Mouse (Mus musculus) monocyte, adult 59 days (primary cell): ENCODE results near the gene Ppp6r2. TPM values are rescaled to one million over a fixed set of nuclear protein-coding genes. Genes with fewer than 3 reads are reported as not detected.

Experiments used
- total RNA-seq, 2 experiments: library from RNA; stranded (reverse); gene quantifications; one replicate each; pipeline ENCODE4 v1.2.4; 2023

Gene Ppp6r2
- 10 to 100 TPM; 35.3 to 39.7 TPM for total RNA-seq

DNA sequence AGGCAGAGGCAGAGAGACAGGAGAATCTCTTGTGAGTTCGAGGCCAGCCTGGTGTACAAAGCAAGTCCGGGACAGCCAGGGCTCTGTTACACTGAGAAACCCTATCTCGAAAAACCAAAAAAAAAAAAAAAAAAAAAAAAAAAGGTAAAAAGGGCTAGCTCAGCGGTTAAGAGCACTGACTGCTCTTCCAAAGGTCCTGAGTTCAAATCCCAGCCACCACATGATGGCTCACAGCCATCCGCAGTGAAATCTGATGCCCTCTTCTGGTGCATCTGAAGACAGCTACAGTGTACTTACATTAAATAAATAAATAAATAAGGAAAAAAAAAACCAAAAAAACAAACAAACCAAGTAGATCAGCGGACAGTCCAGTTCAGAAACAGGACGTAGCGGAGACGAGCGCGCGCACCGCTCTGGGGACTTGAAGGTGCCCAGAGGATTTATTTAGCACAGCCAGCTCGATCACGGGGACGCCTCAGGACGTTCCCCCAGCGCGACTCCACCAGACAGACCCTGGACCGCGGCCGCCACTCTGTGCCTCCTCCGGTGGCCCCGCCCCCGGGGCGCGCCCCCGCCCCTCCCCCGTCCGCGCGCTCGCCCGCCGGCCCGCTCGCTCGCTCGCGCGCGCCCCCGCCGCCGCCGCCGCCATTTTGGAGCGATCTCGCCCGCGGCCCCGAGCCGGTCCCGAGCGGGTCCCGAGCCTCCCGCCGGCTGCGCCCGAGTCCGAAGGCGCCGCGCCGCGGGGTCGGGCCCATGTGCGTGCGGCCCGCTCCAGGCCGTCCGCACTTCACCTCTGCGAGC is at the start of gene Ppp6r2:
TSS of gene Ppp6r2 (plus strand) at position 639 of the 801 bp plus-strand sequence.

DNA sequence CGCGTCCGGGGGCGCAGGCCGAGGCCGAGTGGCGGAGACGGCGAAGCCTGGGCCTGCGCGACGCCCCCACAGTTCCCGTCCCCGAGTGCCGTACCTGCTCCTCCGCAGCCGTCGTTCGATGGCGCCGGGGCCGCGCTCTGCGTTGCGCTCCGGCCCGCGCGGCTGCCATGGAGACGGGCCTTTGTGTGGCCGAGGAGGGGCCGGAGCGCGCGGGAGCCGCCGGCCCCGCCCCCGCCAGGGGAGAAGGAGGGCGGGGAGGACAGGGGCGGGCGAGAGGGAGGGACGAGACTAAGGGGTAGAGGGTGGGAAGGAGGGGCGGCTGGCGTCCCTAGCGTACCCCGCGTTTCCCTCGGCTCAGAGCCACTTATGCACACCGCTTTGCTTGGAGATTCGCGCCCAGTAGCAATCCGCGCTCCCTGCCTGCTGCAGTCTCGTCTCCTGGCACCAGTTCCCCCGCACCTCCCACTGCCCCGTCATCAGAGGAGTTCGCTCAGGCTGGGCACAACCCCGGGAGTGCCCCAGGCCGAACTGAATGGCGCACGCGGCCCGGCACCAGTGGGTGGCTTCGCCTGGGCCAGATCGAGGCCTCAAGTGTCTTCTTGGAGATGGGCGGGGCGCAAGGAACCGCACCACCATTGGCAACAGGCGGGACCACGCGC is 30.7 kb upstream of the Ppp6r2 start, which contains the start of gene Plxnb2:
TSS of gene Plxnb2 (minus strand) at position 218 of the 659 bp plus-strand sequence.

DNA sequence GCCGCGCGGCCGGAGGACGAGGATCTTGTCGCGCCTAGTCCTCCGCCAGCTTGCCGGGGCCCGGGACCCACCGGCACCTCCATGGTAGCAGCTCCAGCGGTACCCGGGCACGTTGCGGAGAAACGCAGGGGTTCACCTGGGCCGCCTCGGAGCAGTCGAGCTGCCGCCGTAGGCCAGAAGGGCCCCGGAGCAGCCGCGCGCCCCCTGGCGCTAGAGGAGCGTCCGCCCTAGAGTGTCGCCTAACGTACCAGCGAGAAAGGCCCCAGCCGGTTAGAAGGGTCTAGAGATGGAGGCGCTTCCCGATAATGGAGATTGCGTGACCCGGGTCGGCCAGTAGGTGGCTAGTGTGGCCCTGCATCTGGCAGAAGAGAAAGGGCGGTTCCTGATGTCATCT is 15.0 kb upstream of the Ppp6r2 start, which contains the start of gene Dennd6b:
TSS of gene Dennd6b (minus strand) at position 184 of the 394 bp plus-strand sequence.

DNA sequence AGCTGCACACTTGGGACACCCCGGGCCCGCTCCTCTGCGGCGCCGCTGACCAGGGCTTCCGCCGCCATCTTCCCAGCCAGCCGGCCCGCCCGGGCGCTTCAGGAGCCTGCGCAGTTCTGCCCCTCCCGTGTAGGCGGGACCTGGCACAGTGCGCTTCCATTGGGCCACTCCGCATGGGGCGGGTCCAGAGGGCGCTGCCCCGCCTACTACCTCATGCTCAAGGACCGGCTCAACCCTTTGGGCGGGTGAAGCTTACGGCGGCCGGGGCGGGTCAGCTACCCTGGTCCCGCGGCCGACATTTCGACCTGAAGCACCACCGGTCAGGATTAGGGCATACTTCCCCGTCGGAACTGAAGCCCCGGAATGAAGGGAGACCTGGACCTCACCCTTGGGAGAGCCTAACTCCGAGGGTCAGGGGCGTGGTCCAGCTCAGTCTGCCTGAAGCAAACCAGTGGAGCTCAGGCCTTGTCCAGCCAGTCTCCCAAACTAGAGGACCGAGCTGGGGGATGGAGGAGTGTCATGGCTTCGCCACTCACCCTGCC is 103.9 kb downstream of the Ppp6r2 start, which contains the start of gene Sbf1:
TSS of gene Sbf1 (minus strand) at position 122 of the 542 bp plus-strand sequence.

DNA sequence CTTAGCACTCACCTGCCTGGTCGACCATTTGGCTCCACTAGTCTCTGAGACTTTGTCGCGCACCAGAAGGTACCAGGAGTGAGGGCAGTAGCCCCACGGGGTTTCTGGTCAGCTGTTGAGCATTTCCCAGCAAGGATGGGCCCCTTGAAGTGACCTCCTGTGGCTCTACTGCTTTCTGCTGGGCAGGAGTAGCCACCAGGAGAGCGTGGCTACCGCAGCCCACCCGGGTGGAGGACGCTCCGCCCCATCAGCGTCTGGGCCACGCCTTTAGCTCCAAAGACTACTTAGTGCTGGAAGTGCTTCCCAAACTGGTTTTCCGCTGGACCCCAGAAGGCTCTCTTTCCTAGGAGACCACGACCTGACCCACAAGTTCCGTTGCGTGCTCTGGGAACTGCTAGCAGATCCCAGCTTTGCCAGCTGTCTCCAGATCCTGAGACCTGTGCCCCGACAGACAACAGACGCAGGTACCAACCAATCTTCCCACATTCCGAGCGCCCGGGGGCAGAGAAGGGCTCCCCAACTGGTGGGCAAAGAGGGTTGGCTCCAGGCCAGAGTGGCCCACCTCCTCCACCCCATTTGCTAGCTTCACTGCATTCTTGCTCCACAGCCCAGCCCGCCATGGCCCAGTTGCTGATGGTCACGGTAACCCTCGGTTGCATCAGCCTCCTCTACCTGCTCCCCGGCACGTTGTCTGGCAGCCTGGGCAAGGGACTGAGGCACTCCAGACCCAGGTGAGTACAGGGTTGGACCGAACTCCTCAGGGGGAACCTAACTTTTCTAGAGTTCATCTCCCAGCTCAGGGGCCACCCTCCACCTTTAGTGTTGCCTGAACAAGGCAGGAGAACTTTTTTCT is 111.5 kb downstream of the Ppp6r2 start, which contains the start of gene Adm2:
TSS of gene Adm2 (plus strand) at position 51 of the 853 bp plus-strand sequence.

DNA sequence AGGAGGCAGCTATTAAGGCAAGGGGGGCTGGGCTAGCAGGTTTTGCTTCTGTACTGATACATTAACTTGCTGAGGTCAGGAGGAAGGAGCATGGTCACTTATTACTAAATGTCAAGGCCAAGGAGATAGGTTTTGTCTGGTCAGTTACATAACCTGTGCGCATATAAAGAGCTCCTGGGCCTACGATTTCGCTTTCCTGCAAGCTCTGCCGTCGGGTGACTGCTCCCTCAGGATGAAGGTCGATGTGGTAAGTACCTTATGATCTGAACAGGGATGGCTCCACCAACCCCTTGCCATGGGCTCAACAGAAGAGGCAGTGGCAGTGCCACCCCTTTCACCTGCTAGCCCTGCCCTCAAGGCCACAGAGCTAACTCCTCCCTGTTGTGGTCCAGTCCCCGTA is 122.9 kb downstream of the Ppp6r2 start, which contains the start of gene Miox:
TSS of gene Miox (plus strand) at position 128 of the 400 bp plus-strand sequence.

Other genes with a start within 250 kb of the Ppp6r2 start
- not detected for gene Mlc1, start 232.5 kb upstream of the Ppp6r2 start, total RNA-seq
- not detected for gene Mov10l1, start 228.6 kb upstream of the Ppp6r2 start, total RNA-seq
- not detected for gene Panx2, start 151.8 kb upstream of the Ppp6r2 start, total RNA-seq
- 10 to 100 TPM; 34.8 to 43.4 TPM for gene Trabd, start 136.4 kb upstream of the Ppp6r2 start, total RNA-seq
- gene Selenoo, start 122.5 kb upstream of the Ppp6r2 start, total RNA-seq, result 10 to 100 TPM; 16.0 to 16.2 TPM
- gene Tubgcp6, start 88.4 kb upstream of the Ppp6r2 start, total RNA-seq, result 10 to 100 TPM; 18.8 to 24.5 TPM
- gene Hdac10, start 82.9 kb upstream of the Ppp6r2 start, total RNA-seq, result 10 to 100 TPM; 22.4 to 24.6 TPM
- not detected for gene Mapk12, start 70.8 kb upstream of the Ppp6r2 start, total RNA-seq
- 1 to 10 TPM; 1.5 to 2.0 TPM for gene Mapk11, start 61.9 kb upstream of the Ppp6r2 start, total RNA-seq
- gene Plxnb2, start 30.8 kb upstream of the Ppp6r2 start, total RNA-seq, result 100 to 1,000 TPM; 441 to 443 TPM
- gene Dennd6b, start 15.1 kb upstream of the Ppp6r2 start, total RNA-seq, result 1 to 10 TPM; 5.4 to 6.0 TPM
- gene Sbf1, start 103.8 kb downstream of the Ppp6r2 start, total RNA-seq, result 100 to 1,000 TPM; 167 to 189 TPM
- gene Adm2, start 111.2 kb downstream of the Ppp6r2 start, total RNA-seq, result not detected
- gene Miox, start 122.8 kb downstream of the Ppp6r2 start, total RNA-seq, result not detected
- gene Lmf2, start 144.1 kb downstream of the Ppp6r2 start, total RNA-seq, result 10 to 100 TPM; 25.1 to 35.6 TPM
- 10 to 100 TPM; 59.0 to 69.9 TPM for gene Ncaph2, start 144.2 kb downstream of the Ppp6r2 start, total RNA-seq
- gene Sco2, start 162.3 kb downstream of the Ppp6r2 start, total RNA-seq, result 10 to 100 TPM; 13.8 to 16.4 TPM
- gene Tymp, start 165.5 kb downstream of the Ppp6r2 start, total RNA-seq, result under 1 TPM; 0.46 to 0.76 TPM
- not detected for gene Odf3b, start 167.7 kb downstream of the Ppp6r2 start, total RNA-seq
- gene Klhdc7b, start 173.4 kb downstream of the Ppp6r2 start, total RNA-seq, result not detected
- gene Syce3, start 198.9 kb downstream of the Ppp6r2 start, total RNA-seq, result not detected
- gene Cpt1b, start 214.3 kb downstream of the Ppp6r2 start, total RNA-seq, result 1 to 10 TPM; 5.7 to 6.9 TPM
- 1 to 10 TPM; 7.0 to 8.7 TPM for gene C730034F03Rik, start 218.0 kb downstream of the Ppp6r2 start, total RNA-seq
- not detected for gene Gm44502, start 218.1 kb downstream of the Ppp6r2 start, total RNA-seq
- gene Chkb, start 218.4 kb downstream of the Ppp6r2 start, total RNA-seq, result 100 to 1,000 TPM; 169 to 192 TPM
- gene Mapk8ip2, start 242.4 kb downstream of the Ppp6r2 start, total RNA-seq, result not detected